Mouse (Mus musculus) E14TG2a.4 (cell line): ENCODE data around the gene Inhba.

ENCODE experiments used
- CTCF ChIP-seq: conservative IDR thresholded peaks from 2 replicates; pipeline ENCODE4 v1.5.1; 2014; ENCODE audit warnings: low read length
- POU5F1 ChIP-seq: IDR thresholded peaks from 2 replicates; pipeline ENCODE4 v1.6.1; 2014; ENCODE audit warnings: low read length, borderline replicate concordance

- 0 out of 2 replicates have a peak, but pooled peaks have one; percentile 5 for TF ChIP-seq CTCF
- no peak for TF ChIP-seq POU5F1
Measured at GRCm38 (mm10) chr13:16012243-16012887, 714 bp downstream of the Inhba start.
